10 mouse cellular contexts compared by ENCODE assay signal in the genomic region with DNA sequence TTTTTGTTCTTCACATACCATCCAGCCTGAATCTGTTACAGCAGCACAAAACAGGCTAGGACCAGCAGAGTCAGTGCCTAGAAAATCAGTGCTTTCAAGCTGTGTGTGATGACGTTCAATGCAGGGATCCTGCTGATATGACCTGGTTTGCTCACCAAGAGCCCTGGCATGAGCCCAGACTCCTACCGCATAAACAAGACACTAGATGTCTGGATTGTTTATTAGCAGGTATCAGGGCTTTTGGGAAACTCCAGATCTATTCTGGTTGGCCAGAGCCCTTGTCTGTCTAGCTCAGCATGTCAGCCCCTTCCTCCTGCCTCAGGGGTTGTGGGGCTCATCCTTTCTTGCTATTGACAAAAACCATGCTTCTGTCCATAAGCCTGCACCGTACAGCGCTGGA. TPM values are rescaled to one million over a fixed set of nuclear protein-coding genes. Genes with fewer than 3 reads are reported as not detected.
A peak's percentile ranks its signal among the peaks of the same experiment; 100 is the strongest.
DNase-seq lines count a peak whose midpoint lies in the region; ATAC-seq and TF ChIP-seq lines count a peak whose summit lies in the region.
"Had no signal": no experiment of that assay in that cellular context is flagged by ENCODE, and none has a peak within 500 bp of the region (broad histone marks: within the 10 kb centered on the region; RNA-seq: fewer than 3 reads in every experiment).

No protein-coding gene starts in this region.

- no peak overlapping the region for H3K4me2 ChIP-seq in intestine, embryonic 14.5 days (ENCODE audit: low read length)
- no peak overlapping the region for H3K4me2 ChIP-seq in intestine, postnatal 0 days (replicated peaks; ENCODE audit: low read depth)
- no peak overlapping the region for H3K4me2 ChIP-seq in neural tube, embryonic 11.5 days (ENCODE audit: low read depth)
- H3K4me2 ChIP-seq: forebrain, embryonic 13.5 days had no signal

- WGBS in cerebellum, adult 2 months = 29% methylated on average over 4 of the region's 4 CpGs
- 31% methylated on average over 4 of the region's 4 CpGs for WGBS in intestine, embryonic 14.5 days
- WGBS in intestine, postnatal 0 days = 52% methylated on average over 4 of the region's 4 CpGs
- 79% methylated on average over 4 of the region's 4 CpGs for WGBS in neural tube, embryonic 11.5 days

- no peaks in the 10 kb centered on the region for H3K9me3 ChIP-seq in intestine, embryonic 14.5 days (ENCODE audit: control insufficient read depth, low read length)
- H3K9me3 ChIP-seq in intestine, postnatal 0 days (ENCODE audit: control insufficient read depth) = no peaks in the 10 kb centered on the region
- no peaks in the 10 kb centered on the region for H3K9me3 ChIP-seq in neural tube, embryonic 11.5 days (ENCODE audit: control insufficient read depth, low read length)
- H3K9me3 ChIP-seq: forebrain, embryonic 13.5 days had no signal

- H3K9ac ChIP-seq in intestine, embryonic 14.5 days (ENCODE audit: low read length) = no peak overlapping the region
- H3K9ac ChIP-seq in intestine, postnatal 0 days (ENCODE audit: low read depth, low read length) = no peak overlapping the region
- H3K9ac ChIP-seq in neural tube, embryonic 11.5 days (ENCODE audit: low read length) = no peak overlapping the region
- H3K9ac ChIP-seq: forebrain, embryonic 13.5 days had no signal

- no peak overlapping the region for H3K4me3 ChIP-seq in cerebellum, adult 2 months (replicated peaks; ENCODE audit: insufficient read depth, low read depth, low read length)
- no peak overlapping the region for H3K4me3 ChIP-seq in intestine, embryonic 14.5 days (ENCODE audit: low read depth, low read length)
- no peak overlapping the region for H3K4me3 ChIP-seq in intestine, postnatal 0 days (ENCODE audit: low read depth, low read length)
- no peak overlapping the region for H3K4me3 ChIP-seq in neural tube, embryonic 11.5 days (ENCODE audit: low read depth, low read length)
- H3K4me3 ChIP-seq: forebrain, embryonic 13.5 days had no signal

- DNase-seq in cerebellum, adult 2 months = peak; percentile 49 to 57
- no peak for DNase-seq in cerebellum, adult 11 months
- no peak for DNase-seq in intestine, embryonic 14.5 days (ENCODE audit: low spot score)
- no peak for DNase-seq in neural tube, embryonic 11.5 days (ENCODE audit: low spot score)
- DNase-seq in neural tube, embryonic 10.5 days (ENCODE audit: extremely low spot score, low spot score) = no peak
- no peak for DNase-seq in spleen, adult 18-20 months
- DNase-seq: thymus, postnatal 36 days had no signal

- peaks cover 9% of the 10 kb centered on the region for H3K4me1 ChIP-seq in cerebellum, adult 2 months (ENCODE audit: control insufficient read depth, insufficient read depth, low read length)
- H3K4me1 ChIP-seq in intestine, embryonic 14.5 days (replicated peaks; ENCODE audit: control insufficient read depth, insufficient read depth, low read length) = peaks cover 50% of the 10 kb centered on the region
- H3K4me1 ChIP-seq in intestine, postnatal 0 days (replicated peaks; ENCODE audit: control insufficient read depth, insufficient read depth, low read length) = 0 out of 2 replicates have a peak, but pooled peaks cover 17% of the 10 kb centered on the region
- H3K4me1 ChIP-seq in neural tube, embryonic 11.5 days (ENCODE audit: control insufficient read depth, insufficient read depth, low read length) = peaks cover 8% of the 10 kb centered on the region

- no peak overlapping the region for H3K27ac ChIP-seq in cerebellum, adult 2 months (ENCODE audit: insufficient read depth, low read length)
- H3K27ac ChIP-seq in intestine, embryonic 14.5 days (ENCODE audit: low read depth) = 0 out of 2 replicates have a peak overlapping the region, but pooled peaks have one; percentile 57
- H3K27ac ChIP-seq in intestine, postnatal 0 days (ENCODE audit: low read depth, low read length) = no peak overlapping the region
- H3K27ac ChIP-seq in neural tube, embryonic 11.5 days (ENCODE audit: low read depth, low read length) = no peak overlapping the region
- H3K27ac ChIP-seq: forebrain, embryonic 13.5 days had no signal

- no peak for ATAC-seq in intestine, embryonic 14.5 days (replicated peaks; ENCODE audit: low FRiP score, low TSS enrichment, low read depth)
- ATAC-seq in intestine, postnatal 0 days = no peak
- ATAC-seq in neural tube, embryonic 11.5 days (ENCODE audit: insufficient read depth, low FRiP score, low TSS enrichment) = 0 out of 2 replicates have a peak, but pooled peaks have one; percentile 24
- ATAC-seq in inflammation-experienced regulatory T-cells, adult 6 months = no peak
- ATAC-seq: forebrain, embryonic 13.5 days had no signal

- TF ChIP-seq CTCF in cerebellum, adult 2 months (IDR thresholded peaks at IDR 0.05; ENCODE audit: borderline replicate concordance, insufficient read depth, low read depth, low read length) = no peak
- TF ChIP-seq CTCF in intestine, postnatal 0 days (IDR thresholded peaks at IDR 0.05; ENCODE audit: low read depth) = no peak

- TF ChIP-seq POLR2A in cerebellum, adult 2 months (IDR thresholded peaks at IDR 0.05; ENCODE audit: borderline replicate concordance, insufficient read depth, low read length) = no peak

- peaks cover 9% of the 10 kb centered on the region; the same call in 1 of the 2 replicates for H3K36me3 ChIP-seq in intestine, embryonic 14.5 days (ENCODE audit: control insufficient read depth, insufficient read depth, low read length)
- no peaks in the 10 kb centered on the region for H3K36me3 ChIP-seq in intestine, postnatal 0 days (ENCODE audit: control insufficient read depth, insufficient read depth)
- no peaks in the 10 kb centered on the region for H3K36me3 ChIP-seq in neural tube, embryonic 11.5 days (ENCODE audit: control insufficient read depth, insufficient read depth, low read length)

- no peaks in the 10 kb centered on the region for H3K27me3 ChIP-seq in cerebellum, adult 2 months (ENCODE audit: control insufficient read depth, insufficient read depth, low read length)
- no peaks in the 10 kb centered on the region for H3K27me3 ChIP-seq in intestine, embryonic 14.5 days (replicated peaks; ENCODE audit: control insufficient read depth, insufficient read depth, low read length)
- no peaks in the 10 kb centered on the region for H3K27me3 ChIP-seq in intestine, postnatal 0 days (replicated peaks; ENCODE audit: control insufficient read depth, insufficient read depth, low read length)
- no peaks in the 10 kb centered on the region for H3K27me3 ChIP-seq in neural tube, embryonic 11.5 days (ENCODE audit: control insufficient read depth, insufficient read depth, low read length)
- H3K27me3 ChIP-seq: forebrain, embryonic 13.5 days had no signal

RNA-seq across cellular contexts. Expression of gene Csrp2, which starts 10.2 kb away (rescaled TPM):
- polyA plus RNA-seq in cerebellum, adult 2 months (2012; rRNA removed) = 14.1 and 14.3 TPM in 2 replicates
- 266 and 283 TPM in 2 replicates for polyA plus RNA-seq in intestine, embryonic 14.5 days (2014; fragmentation: Nextera tagmentation; extraction: Ambion mirVana)
- 97.2 and 102 TPM in 2 replicates for polyA plus RNA-seq in intestine, postnatal 0 days (2015; fragmentation: Nextera tagmentation; extraction: Ambion mirVana)
- 152 and 165 TPM in 2 replicates for polyA plus RNA-seq in neural tube, embryonic 11.5 days (2014; fragmentation: Nextera tagmentation; extraction: Ambion mirVana)
- 1 to 10 TPM; 1.4 to 4.7 (median 2.2) TPM for polyA plus RNA-seq in inflammation-experienced regulatory T-cells, adult 6 months (2017; shearing (Covaris generic))

Comparison
In these comparisons a context has a peak if more than half of its experiments do, and no peak if none do; other contexts are left out.
1. DNase-seq: peak in cerebellum, adult 2 months (2 of 2); none in cerebellum, adult 11 months (single experiment), intestine, embryonic 14.5 days (single experiment), neural tube, embryonic 11.5 days (single experiment), neural tube, embryonic 10.5 days (single experiment) and spleen, adult 18-20 months (0 of 2).